Mouse (Mus musculus): ENCODE data around the gene Polr3g.
"Not testable (repeated sequence)": the region's sequence is repeated elsewhere in the genome, so short reads cannot be mapped to it uniquely, and the experiment has no call there.

Gene Polr3g

DNA sequence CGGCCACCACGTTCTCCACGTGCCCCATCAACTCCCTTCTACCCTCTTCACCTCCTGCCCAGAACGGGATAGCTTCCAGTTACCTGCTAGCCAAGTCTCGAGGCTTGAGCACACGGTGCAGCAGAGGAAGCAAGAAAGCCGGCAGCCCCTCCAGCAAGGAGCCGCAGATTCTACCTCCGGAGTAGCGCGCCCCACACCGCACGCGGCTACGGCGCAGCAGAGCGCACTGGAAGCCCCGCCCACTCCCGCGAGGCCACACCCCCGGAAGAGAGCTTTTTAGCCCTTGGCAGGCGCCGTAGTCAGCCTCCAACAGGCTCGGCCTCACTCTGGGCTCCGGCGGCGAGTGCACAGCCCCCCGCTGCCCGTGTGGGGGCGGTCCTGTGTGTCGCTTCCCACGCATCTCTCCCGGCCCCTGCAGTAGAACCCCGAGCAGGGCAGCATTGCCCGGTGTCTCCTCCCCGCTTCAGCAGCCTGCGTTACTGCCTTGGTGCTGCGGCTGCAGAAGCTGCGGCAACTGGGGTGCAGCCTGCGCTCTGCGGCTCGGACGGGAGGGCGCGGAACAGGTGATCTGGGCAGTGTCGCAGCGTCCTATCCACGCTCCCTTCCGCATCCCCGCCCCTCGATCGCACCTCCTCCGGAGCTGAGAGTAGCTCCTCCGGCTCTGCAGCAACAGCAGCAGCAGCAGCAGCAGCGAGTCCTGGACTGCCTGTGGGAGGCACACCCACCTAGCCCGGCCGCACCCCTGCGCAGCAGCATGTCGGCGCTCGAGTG, at the start of gene Polr3g, which contains the start of gene Mblac2:
Polr3g (minus strand) TSS at position 239 of the 771 bp plus-strand sequence.
Mblac2 (plus strand) TSS at position 567 of the 771 bp plus-strand sequence.
- DNase-seq, result peak; percentile 97 to 98

DNA sequence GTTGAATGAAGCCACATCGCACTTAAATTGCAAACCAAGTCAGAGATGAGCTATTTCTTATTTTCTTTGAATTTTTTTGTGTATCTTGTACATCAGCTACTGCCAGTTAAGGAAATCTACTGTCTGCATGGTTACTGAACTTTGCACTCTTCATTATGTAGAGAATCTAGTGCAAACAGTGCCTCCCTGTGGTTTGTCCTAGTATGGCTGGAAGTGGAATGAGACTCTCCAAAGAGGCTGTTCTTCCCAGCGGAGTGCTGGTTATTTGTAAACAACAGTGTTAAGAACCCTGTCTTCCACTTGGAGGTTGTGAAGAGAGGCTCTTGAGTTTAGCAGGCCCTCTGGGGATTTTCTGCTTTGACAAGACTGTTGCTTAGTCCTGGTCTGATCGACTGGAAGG, 49.6 kb upstream of the Polr3g start:
- peak; percentile 63 to 76 for DNase-seq

GRCm38 (mm10) chr13:81757058-81757660, 46.3 kb upstream of the Polr3g start:
- DNase-seq, result no peak

DNA sequence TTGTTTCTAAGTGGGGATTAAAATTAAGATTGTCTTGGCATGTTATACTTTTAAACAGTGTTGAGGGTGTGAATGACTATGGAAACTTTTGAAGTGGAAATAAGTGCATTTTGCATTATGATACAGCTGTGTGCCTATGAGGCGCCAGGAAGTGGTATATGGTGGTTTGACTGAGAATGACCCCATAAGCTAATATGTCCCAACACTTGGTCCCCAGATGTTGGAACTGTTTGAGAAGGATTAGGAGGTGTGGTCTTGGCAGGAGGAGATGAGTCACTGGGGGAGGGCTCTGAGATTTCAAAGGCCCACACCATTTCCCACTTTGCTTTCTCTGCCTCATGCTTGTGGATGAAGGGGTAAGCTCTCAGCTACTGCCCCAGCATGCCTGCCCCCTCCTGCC, 44.5 kb upstream of the Polr3g start:
- no peak for DNase-seq

DNA sequence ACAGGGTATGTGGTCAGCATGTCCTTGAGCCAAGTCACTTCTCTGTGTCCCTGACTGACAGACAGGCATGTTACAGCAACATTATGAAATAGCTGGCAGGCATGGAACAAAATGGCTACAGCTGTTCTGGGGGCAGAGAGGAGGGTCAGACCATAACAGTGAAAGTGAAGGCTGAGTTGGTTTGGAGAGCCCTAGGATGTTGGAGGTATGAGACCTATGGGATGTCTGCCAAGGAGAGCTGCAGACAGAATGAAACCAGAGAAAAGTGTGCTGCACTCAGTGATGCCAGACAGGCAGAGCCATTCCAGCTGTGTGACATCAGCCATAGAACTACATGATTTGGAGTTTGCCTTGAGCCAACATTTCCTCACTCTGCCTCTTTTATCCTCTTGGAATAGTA, 44.1 kb upstream of the Polr3g start:
- no peak for DNase-seq

DNA sequence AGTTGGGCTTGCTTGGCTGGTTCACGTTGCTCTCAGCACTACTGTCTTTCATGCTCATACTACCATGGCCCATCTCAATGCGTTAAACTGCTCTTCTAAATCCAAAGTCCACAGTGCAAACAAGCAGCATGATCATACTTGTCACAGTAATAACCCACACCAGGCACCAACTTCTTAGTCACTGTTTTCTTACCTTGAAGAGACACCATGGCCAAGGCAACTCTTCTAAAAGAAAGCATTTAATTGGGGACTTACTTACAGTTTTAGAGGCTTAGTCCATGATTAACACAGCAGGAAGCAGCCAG, 33.2 kb upstream of the Polr3g start:
- DNase-seq, result no peak

DNA sequence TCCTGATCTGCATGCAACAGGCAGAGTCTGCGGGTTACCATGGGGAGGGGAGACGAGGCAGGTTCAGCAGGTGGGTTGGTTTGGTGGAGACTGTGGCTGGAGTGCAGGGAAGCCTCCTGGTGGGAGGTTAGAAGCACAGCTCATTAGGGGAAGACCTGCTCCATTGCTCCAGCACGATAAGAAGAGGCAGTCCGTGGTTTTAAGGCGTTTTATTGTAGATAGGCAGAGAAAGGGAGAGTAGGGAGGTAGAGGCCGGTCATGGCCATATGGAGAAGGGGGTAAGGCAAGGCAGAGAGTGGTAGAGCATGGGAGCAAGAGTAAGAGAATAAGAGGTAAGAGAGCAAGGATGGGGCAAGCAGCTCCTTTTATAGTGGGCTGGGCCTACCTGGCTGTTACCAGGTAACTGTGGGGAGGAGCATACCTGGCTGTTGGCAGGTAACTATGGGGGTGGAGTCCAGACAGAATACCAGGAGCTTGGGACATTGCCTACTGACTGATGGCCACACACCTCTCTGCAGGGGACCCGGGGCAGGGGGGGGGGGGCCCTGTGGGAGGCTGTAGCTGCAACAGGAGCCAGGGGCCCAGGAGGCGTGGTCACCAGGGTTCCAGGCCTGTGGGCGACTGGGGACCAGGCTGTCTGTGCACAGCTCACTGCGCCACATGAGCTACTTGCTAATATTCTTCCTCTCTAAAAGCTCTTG, 32.7 kb upstream of the Polr3g start:
- no peak for DNase-seq

- no peak for DNase-seq
Observed at GRCm38 (mm10) chr13:81740898-81741297, 30.1 kb upstream of the Polr3g start.

DNA sequence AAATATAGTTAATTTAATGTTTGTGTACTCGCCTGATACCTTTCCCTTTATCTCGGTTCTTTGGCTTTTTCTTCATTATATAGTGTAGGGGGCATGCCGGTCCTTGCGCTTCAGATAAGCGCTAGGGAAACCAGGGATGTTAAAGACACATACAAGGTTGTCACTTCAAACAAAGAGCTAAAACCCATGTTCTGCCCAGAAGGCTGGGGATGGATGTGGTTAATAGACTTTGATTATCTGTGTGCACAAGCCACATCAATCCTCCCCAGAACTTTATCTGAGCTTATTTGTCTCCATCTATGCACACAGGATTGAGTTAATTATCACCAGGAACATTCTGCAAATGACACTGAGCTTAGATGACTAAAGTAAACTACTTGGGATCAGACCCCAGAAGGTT, 25.8 kb upstream of the Polr3g start:
- DNase-seq, result no peak

- DNase-seq, result no peak
Observed at GRCm38 (mm10) chr13:81730362-81730761, 19.5 kb upstream of the Polr3g start.

GRCm38 (mm10) chr13:81729102-81729501, 18.3 kb upstream of the Polr3g start:
- no peak for DNase-seq

DNA sequence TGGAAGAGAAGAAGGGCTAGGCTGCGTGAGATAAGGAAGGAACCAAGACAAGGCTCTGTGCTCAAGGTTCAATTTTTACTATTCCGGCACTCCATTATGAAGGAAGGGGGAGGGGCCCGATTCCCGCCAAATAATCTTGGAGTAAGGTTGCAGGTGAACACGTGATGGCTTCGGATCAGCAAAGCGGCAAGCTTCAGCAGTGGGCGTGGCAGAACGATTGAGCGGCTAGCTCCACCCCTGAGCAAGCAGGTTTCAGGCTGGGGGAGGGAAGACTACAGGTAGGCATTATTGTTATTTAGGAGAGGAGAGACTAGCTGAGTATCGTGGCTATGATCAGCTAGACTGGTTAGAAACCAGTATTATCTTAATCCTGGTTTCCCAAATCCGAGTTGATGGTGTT, 17.3 kb upstream of the Polr3g start:
- DNase-seq, result not testable (repeated sequence)

- no peak for DNase-seq
Observed at GRCm38 (mm10) chr13:81713896-81714295, 3.1 kb upstream of the Polr3g start.

- DNase-seq, result peak; percentile 69 to 70
Observed at GRCm38 (mm10) chr13:81711546-81712371, 946 bp upstream of the Polr3g start.

GRCm38 (mm10) chr13:81710266-81710665, 547 bp downstream of the Polr3g start:
- no peak for DNase-seq

DNA sequence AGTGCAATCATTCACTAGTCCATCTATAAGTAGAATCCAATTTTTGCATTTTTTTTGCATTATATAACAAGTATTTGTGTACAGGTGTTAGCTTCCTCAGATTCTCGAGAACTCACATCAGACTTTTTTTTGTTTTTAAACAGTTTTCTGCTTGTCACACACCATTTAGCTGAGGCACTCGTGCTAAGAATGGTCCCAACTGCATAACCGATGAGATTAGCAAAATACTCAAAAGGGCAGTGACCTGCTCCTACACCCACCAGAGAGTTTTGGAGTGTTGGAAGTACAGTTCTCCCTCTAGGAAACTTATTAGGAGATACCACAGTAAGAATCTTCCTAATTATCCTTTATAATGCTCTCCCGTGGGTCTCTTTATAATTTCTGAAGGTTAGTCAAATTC, 1.0 kb downstream of the Polr3g start:
- no peak for DNase-seq

- DNase-seq, result no peak
Observed at GRCm38 (mm10) chr13:81706311-81706710, 4.5 kb downstream of the Polr3g start.

DNA sequence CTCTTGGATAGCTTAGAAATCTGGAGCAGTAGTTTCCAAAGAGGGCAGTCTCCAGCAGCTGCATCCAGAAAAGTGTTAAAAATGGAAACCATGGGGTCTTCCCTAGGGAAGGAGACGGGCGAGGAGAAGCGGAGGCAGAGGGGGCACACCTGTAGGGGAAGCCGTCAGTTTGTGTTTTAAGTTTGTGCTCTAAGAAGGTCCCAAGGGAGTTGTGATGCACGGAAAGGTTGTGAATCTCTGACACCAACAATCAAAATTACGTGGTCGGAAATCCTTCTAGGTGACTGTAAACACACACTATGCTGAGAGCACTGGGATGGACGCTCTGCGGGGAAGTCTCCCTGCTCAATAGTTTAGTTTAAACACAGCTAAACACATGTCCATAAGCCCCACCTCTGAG, 7.2 kb downstream of the Polr3g start:
- DNase-seq, result no peak

DNA sequence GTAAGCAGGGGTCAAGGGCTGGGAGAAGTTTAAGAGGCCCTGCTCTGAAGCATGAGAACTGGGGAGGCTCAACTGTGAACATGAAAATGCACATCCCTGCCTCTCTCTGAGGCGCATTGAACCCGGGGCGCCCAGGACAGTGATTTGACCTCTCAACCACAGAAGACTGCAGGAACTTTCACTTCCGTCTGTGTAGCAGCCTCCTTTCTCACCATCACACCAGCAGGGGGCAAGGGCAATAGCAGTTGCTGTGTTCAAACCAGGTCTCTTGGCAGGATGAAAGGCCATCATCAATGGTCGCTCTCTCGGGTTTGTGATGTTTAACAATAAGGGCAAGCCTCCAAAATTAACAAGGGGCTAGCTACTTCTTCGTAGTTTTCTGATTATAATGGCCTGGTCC, 7.7 kb downstream of the Polr3g start:
- no peak for DNase-seq

- DNase-seq, result no peak
Observed at GRCm38 (mm10) chr13:81694446-81694845, 16.4 kb downstream of the Polr3g start.

- peak in 1 of 2 experiments; percentile 7 for DNase-seq
Observed at GRCm38 (mm10) chr13:81691606-81692005, 19.2 kb downstream of the Polr3g start.

- no peak for DNase-seq
Observed at GRCm38 (mm10) chr13:81690477-81690876, 20.3 kb downstream of the Polr3g start.

- no peak for DNase-seq
Observed at GRCm38 (mm10) chr13:81689587-81689986, 21.2 kb downstream of the Polr3g start.
